Mouse (Mus musculus): ENCODE measurements around the gene Kcnh6.

Gene Kcnh6

DNA sequence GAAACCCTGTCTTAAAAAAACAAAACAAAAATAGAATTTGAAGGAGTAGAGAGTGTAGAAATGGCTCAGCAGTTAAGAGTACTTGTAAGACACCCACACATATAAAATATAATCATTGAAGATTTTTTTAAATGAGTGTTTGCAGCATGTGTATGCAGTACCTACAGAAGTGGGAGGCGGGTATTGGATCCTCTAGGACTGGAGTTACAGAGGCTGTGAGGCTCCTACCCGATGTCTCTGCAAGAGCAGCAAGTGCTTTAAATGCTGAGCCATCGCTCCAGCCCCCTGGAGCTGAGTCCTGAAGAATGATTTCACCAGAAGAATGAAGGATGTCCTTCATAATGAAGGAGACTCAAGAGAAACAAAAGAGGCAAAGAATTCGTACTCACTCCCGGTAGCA lies 55.8 kb downstream of the Kcnh6 start:
- no peak for DNase-seq (ENCODE audit: low spot score in 2 of 2)

- DNase-seq (ENCODE audit: low spot score in 2 of 2), result no peak
Observed at GRCm38 (mm10) chr11:106065073-106065922, 57.4 kb downstream of the Kcnh6 start.

DNA sequence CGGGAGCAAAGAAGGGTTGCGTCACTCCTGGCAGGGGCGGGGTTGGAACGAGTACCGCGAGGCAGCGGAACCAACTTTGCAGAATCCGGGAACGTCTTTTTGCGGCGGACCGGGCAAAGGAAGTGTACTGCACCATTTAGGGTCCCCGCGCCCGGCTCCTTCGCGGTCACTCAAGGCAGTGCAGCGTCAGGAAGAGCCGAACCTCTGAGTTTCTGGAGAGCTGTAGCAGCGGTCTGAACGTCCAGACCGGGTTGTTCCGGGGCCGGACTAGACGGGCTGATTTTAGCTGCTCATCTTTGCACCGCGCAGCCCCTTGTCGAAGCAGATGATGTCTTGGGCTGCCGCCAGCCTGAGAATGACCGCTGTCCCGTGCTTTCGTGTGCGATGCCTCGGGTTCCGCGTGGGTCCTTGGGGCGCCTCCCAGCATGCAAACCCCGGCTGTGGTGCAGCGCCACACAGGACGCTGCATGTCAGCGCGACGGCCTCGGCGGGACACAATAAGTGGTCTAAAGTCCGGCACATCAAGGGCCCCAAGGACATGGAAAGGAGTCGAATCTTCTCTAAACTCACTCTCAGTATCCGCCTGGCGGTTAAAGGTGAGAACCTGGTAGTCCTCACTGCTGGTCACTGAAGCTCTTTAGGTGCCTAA lies 58.1 kb downstream of the Kcnh6 start, which contains the start of gene Taco1:
Gene Taco1, plus strand, starts transcription at position 139 of the 649 bp plus-strand sequence.
- peak; percentile 78 to 87 for DNase-seq (ENCODE audit: low spot score in 2 of 2)

DNA sequence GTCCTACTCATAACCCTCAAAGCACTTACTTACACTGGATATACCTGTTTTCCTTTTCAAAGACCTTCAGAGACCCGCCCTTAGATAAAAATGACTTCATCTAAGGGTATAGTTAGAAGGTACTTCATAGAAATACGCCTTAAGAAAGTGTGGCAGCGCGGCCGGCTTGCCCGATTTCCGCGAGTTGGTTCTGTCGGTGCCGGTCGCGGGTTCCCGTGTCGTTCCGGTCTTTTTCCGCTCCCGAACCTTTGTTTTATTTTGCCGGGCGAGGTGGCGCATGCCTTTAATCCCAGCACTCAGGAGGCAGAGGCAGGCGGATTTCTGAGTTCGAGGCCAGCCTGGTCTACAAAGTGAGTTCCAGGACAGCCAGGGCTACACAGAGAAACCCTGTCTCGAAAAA lies 58.7 kb downstream of the Kcnh6 start:
- peak in 1 of 2 experiments; percentile 69 for DNase-seq (ENCODE audit: low spot score in 2 of 2)

DNA sequence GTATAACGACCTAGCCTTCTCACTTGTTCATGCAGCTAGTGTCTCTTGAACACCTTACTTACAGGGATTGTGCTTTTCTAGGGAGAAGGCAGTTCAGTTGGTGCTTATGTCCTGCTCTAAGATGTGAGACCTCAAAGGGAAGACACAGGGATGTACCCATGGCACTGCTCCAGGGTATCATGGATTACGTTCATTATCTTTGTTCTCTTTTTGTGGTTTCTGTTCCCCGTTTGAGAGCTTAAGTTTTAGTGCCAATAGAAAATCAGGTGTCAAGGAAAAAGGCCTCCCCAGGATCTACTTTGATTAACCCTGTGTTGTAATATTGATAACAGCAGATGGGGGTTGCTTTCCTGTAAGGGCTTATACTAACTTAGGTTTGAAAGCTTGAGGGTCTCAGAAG lies 65.8 kb downstream of the Kcnh6 start:
- no peak for DNase-seq (ENCODE audit: low spot score in 2 of 2)

- peak; percentile 46 to 81 for DNase-seq (ENCODE audit: low spot score in 2 of 2)
Observed at GRCm38 (mm10) chr11:106076321-106076720, 68.4 kb downstream of the Kcnh6 start.
